Mouse (Mus musculus) urinary bladder, postnatal 10 days (tissue): ENCODE measurements around the gene Cdk14.

ENCODE experiments used
- DNase-seq: peaks from one replicate; pipeline ENCODE4 v3.0.0; 2022; ENCODE audit warnings: low spot score

Cdk14 gene

DNA sequence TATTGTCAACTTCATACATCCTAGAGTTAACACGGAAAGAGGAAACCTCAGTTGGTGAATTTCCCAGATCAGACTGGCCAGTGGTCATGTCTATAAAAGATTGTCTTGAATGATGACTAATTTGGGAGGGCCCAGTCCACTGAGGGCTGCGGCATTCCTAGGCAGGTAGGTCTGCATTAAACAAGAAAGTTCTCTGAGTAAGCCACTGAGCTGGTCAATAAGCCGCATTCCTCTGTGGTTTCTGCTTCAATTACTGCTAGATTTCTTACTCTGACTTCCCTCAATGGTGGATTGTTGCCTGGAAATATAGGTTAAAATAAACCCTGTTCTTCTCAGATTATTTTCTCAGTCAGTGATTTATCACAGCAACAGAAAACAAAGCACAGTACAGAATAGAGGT lies 631.6 kb downstream of the Cdk14 start:
- no peak for DNase-seq

DNA sequence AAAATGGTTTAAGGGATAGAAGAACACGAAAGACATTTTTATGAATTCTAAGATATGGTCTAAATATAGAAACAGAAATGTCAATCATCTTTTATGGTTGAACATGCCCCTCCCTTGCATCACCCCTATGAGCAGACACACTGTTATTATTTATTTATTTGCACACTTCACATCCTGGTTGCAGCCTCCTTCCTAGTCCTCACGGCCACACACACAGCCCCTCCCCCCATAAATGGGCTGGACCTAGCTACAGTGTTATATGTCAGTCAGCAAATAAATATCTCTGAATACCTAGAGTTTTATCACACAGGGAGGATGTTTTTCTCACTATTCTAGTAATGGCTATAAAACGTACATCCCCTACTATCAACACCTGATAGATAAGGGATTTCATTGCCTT lies 633.3 kb downstream of the Cdk14 start:
- DNase-seq: no peak

DNA sequence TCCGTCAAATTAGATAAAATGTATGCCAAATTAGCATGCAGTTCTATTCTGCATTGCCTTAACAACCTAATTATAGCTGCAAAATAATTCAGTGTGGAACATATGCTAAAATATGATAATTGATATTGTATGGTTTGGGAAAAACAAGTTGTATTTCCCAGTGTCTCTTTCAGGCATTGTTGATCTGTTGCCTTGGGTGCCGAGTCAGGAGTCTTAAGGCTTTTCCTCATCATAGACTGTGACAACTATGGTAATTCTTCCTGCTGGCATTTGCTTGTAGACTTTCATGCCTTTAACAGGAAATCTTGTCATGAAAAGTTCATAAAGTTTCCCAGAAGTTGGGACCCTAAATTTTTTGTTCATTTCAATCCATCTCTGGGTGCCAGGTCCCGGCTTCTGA lies 641.8 kb downstream of the Cdk14 start:
- DNase-seq: no peak

DNA sequence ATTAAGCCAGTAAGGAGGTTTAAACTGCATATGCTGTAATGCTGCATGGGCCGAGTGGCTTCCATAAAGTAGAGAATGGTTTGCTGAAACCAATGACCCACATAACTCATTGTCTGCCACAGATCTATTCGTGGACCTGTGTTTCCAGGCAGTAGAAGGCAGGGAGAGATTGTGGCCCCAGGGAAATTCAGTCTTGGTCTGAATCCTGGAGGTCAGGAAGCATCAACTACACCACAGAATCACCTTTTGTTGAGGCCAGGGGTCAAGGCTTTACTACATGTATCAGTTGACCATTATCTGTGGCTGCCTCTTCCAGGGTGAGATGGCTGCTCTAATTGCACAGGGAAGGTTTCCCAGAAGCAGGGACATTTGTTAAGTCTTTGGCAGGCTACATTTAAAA lies 643.6 kb downstream of the Cdk14 start:
- no peak for DNase-seq

DNA sequence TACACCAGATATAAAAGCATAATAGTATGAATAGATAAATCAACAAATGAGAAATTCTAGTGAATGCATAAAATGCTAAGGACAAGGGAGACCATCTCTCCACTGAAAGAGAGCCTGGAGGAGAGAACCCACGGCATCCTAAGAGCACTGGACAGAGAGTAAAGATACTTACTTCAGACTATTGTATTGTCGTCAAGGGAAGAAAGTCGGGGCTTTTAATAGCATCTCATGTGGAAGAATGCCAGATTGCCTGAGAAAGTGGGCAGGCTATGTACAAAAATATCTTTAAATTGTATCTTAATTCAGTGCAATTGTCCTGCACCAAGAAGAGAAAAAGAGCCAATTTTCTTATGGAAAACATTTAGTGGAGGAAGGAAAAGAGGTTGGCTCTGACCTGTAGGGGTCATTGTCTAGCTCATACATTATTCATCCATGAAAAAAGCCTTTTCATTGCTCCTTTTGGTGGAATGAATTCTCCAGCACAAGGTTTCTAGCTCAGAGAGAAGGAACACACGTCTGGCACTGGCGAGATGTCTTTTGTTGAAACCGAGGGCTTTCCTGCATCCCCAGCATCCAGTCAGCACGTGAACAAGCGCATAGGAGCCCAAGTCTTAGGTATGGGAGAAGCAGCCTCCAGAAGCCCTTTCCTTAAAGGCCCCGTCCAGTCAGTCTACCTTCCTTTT lies 646.9 kb downstream of the Cdk14 start:
- DNase-seq: no peak

DNA sequence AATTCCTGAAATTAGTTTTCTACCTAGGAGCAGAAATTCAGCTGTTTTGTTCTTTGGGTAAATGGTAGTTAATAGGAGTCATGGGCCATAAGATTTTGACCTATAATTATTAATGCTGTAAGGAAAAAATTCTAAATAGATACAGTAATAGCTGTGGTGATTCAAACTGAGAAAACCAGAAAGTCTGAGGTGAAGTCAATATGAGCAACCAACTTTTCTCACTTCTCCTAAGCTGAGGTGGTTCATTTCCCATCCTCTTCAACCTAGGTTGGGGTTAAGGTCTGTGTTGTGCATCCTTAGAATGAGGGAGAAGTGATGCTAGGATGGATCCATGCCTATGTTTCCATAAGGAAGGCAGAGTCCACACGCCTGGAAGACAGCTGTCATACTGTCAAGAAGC lies 649.5 kb downstream of the Cdk14 start:
- no peak for DNase-seq

DNA sequence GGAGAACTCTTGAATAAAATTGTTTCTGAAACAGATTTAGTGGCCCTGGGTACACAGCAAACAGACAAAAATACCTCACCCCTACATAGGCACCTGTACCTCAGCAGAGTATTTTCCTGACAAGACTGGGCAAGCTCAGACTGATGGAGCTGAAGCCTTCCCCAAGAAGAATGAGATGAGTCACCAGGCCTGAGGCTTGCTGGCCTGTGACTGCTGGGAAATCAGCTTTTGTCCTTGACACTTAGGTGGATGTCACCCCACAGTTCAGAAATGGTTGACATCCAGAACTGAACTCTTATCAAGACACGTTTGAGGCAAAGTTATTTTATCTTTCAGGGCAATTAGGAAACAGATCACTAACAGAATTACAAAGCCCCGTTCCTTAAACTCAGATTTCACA lies 652.2 kb downstream of the Cdk14 start:
- no peak for DNase-seq

DNA sequence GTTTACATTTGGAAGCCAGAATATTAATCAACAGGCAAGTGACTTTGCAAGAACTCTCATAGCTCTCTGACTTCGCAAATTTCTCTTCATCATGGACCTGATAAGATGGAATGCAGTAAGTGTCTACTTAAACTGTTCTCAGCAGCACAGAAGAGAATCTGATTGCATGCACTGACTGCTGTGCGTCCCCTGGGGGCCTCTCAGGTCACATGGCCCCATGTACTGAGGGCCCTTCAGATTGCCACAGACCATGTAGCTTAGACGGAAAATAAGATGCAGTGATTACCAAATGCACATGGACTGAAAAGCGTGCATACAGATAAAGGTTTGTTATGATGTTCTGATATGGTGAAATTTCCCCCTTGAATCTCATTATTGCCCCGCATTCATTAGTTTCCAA lies 653.4 kb downstream of the Cdk14 start:
- no peak for DNase-seq

DNA sequence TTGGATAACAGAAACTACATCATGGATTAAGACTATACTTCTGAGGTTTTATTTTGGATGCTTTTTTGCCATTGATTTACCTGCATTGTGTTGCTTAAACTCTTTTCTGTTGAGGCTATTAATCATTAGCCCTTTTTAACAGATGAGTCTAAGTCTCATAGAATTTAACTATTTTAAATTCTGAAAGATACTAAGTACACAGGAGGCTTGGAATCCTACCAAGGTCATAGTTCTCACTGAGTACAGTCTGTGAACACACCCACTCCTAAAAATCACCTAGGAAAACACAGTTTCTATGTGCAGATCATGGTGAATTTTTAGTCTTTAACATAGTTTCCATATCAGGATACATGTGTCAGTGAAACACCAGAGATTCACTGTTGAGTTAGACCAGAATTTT lies 658.2 kb downstream of the Cdk14 start:
- DNase-seq: no peak

DNA sequence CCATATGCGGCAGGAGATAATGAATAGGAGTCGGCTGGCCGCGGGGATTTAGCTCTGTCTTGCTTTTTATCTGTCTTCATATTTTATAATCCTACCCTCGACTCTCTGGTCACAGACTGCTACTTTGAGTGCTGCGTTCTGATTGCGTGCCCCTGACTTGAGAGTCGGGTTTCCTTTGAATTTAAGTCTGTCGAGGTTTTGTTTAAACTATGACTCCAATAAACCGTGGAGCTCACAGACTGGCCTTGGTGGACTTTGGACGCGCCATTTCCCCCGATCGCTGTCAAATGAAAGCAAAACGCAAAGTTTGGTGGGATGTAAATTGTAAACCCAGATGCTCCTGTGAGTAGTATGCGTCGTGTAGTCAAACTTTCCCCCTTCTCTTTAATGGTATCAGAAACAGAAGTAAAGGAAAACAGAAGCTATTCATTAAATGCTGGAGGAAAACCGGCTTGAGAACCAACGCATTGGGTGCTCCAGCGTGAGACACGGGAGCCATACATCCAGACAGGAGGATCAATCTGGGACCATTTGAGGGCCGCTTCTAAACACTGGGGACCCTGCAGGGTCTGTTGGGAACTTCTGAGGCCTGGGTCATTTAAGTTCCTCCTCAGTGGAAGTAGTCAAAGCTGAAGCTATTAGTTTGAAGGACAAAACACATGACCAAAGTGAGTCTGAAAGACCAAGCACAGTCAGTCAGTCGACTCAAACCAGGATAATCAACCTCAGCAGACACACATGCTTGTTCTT lies 661.6 kb downstream of the Cdk14 start:
- DNase-seq: no peak

DNA sequence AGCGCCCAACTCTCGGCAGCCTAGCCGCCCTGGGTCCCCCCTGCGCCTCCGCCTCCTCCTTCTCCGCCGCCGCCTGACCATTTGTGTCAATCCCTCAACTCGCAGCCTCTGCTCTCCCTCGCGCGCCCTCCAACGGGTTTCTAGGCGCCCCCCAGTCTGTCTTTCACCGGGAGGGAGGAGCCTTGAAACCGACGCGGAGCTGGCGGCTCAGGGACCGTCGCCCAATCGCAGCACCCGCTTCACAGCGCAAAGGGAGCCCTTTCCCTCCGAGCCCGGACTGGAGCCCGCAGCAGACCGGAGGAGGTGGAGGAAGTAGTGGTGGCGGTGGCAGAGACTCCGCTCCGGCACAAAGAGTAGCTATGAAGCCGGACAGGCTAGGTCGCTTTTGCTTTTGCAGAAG lies 662.2 kb downstream of the Cdk14 start, which contains the start of gene Fzd1:
Gene Fzd1 (minus strand): TSS at position 134 of the 400 bp plus-strand sequence.
- peak; percentile 80 for DNase-seq

DNA sequence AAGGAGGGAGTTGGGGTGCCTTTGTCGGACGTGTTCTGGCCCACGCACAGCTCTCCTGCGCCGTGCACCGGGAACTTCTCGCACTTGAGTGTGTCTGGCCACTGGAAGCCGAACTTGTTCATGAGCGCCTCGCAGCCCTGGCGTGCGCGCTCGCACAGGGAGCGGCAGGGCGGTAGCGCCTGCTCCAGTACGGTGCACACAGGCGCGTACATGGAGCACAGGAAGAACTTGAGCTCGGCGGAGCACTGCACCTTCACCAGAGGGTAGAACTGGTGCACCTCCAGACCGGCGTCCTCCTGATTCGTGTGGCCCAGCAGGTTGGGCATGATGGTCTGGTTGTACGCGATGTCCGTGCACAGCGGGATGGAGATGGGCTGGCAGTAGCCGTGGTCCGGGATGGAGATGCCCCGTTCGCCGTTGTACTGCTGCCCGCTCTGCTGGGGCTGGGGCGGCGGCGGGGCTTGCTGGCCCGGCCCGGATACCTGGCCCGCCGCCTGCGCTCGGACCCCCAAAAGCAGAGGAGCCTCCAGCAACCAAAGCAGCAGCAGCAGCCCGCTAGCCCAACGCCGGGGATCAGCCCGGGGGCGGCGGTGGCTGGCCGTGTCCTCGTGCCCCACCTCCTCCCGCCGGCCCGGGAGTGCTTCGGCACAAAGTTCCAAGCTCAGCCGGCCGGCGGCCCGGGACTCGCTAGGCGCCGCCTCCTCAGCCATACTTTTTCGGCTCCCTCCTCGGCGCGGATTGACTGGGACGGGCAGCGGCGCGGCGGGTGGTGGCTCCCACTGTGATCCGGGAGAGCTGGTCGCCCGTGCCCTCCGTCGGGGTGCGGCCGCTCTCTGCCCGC lies 663.0 kb downstream of the Cdk14 start:
- DNase-seq: peak; percentile 29

DNA sequence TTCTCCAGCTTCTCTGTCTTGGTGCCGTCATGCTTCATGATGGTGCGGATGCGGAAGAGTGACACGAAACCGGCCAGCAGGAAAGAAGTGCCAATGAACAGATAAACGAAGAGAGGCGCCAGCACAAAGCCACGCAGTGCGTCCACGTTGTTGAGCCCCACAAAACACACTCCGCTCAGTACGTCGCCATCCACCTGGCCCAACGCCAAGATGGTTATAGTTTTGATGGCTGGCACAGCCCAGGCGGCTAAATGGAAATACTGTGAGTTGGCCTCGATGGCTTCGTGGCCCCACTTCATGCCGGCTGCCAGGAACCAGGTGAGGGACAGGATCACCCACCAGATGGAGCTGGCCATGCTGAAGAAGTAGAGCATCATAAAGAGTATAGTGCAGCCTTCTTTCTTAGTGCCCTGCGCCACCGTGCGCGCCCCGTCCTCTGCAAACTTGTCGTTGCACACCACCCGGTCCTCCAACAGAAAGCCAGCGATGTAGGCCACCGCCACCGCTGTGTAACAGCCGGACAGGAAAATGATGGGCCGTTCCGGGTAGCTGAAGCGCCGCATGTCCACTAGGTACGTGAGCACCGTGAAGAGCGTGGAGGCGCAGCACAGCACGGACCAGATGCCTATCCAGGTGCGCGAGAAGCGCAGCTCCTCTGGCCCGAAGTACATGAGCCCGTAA lies 664.0 kb downstream of the Cdk14 start:
- DNase-seq: peak; percentile 23

DNA sequence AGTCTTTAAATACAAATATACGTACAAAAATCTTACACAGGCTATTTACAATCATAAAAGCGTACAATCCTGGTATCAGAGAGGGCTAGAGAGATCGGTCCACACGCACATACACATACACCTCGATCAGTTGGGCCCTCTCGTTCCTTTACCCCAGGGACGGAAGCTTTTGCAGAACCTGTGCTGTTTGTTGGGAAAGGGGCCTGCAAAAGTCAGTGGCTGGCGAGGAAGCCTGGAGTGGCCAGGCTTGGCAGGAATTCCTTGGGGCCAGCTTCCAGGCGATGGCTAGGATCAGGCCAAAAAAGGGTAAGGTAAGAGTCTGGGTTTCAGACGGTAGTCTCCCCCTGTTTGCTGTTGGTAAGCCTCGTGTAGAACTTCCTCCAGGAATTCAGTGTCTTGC lies 664.8 kb downstream of the Cdk14 start:
- DNase-seq: no peak

DNA sequence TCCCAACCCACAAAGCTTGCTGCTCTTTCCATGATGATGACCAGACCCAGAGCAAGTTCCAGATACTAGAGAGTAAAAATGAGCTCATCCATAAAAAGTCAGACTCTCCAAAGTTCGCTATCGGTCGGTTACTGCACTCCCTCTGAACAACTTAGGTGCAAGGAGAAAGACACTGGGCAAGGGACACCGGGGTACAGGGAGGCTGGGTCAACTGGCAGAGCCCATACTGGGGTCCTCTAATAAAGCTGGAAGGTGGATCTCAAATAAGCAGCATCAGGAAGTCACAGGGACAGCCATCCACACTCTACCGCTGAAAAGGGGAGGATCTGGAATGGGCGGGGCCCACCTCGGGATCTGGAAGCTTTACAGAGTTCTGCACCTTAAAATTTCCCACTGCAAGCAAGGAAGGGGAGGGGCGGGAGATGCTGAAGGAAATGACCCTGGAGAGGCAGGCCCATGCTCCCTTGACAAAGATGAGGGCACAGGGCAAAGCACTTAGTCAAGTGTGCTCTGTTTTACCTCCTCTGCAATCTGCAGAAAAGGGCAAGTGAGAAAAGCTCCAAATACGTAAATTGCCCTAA lies 665.3 kb downstream of the Cdk14 start:
- DNase-seq: no peak
